Mouse (Mus musculus): ENCODE results near the gene Zdhhc9. TPM values are rescaled to one million over a fixed set of nuclear protein-coding genes. Genes with fewer than 3 reads are reported as not detected.

The Zdhhc9 gene
- 18.5 TPM for polyA plus RNA-seq (2014; fragmentation: Illumina TruSeq; extraction: RNeasy Lipid Tissue Mini Kit (QIAGEN cat#74804); ENCODE audit: low read depth, low replicate concordance)

DNA sequence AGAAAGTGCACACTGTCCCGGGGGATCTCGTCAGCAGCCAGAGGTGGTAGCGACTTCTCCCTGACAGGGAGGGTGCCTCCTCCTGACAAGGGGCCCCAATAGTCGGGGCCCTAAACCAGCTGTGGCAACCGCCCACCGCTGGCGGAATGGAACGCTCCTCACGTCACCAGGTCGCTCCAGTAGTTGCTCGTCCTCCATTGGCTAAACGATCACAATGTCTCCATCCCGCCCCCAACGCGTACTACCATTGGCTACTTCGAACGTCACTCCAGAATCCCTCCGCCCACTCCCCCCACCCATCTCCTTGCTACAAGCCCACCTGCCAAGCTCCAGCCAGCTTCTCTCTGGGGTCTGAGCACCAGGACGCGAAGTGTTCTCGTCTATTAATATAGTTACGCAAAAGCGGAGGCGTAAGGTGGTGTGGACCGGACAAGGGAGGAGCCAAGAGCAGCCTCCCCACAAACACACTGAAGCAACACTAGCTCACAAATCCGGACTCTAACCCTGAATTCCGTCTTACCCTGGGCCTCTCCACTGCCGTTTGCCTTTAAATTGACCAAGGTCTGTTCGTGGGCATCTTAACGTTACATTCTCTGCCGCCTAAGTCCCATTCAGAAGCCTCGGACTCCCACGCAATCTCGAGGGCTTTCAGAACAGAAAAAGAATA is at the start of gene Zdhhc9:
Gene Zdhhc9 (minus strand): TSS at position 360 of the 667 bp plus-strand sequence.

DNA sequence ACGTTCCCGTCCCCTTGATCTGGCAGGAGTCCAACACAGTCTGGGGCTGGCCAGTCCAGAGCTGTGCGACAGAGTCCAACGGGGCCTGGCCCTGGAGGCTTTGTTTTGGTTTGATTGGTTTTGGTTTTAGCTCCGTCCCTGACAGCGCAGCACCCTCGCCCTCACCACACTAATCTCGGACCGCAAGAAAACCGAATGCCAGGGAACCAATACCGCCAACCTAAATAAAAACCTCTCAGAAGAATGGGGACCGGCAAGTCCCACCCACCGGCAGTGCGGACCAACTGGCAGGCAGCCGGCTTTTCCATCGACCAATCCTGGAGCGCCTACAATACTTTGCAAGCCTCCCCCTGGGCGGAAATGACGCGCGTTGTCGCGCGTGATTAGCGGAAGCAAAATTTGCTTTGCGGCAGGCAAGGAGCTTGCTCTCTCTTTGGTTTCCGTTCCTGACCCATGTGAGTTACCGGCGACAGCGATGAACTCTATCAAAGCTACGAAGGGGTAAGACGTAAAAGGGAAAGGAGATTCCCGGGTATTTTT is 47.9 kb upstream of the Zdhhc9 start, which contains the start of gene Utp14a:
Gene Utp14a (plus strand): TSS at position 395 of the 540 bp plus-strand sequence.

DNA sequence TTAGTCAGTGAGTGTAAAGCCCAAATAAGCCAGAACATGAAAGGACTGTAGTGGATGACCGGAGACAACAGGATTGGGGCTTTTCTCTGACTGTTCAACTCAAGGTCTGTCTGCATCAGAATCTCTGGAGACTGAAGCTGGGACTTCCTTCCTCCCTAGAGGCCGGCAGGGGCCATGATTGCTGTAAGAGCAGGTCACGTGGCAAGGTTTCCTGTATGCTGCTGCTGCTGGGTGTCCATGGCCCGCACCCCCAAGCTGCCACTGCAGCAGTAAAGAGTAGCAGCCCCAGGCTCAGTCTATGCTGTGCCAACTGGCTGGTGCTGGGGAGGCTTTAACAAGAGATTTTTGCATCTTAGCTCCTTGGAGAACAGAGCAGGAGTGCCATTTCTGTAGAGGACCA is 62.4 kb downstream of the Zdhhc9 start, which contains the start of gene Sash3:
Gene Sash3 (plus strand): TSS at position 175 of the 400 bp plus-strand sequence.

Other genes with a start within 250 kb of the Zdhhc9 start
- 4.3 TPM for gene Apln, start 174.0 kb downstream of the Zdhhc9 start, polyA plus RNA-seq (2014; fragmentation: Illumina TruSeq; extraction: RNeasy Lipid Tissue Mini Kit (QIAGEN cat#74804); ENCODE audit: low read depth, low replicate concordance)
- gene Xpnpep2, start 100.2 kb downstream of the Zdhhc9 start, polyA plus RNA-seq (2014; fragmentation: Illumina TruSeq; extraction: RNeasy Lipid Tissue Mini Kit (QIAGEN cat#74804); ENCODE audit: low read depth, low replicate concordance) = 0.41 TPM
- gene Sash3, start 62.4 kb downstream of the Zdhhc9 start, polyA plus RNA-seq (2014; fragmentation: Illumina TruSeq; extraction: RNeasy Lipid Tissue Mini Kit (QIAGEN cat#74804); ENCODE audit: low read depth, low replicate concordance) = 0.47 TPM
- gene Utp14a, start 48.0 kb upstream of the Zdhhc9 start, polyA plus RNA-seq (2014; fragmentation: Illumina TruSeq; extraction: RNeasy Lipid Tissue Mini Kit (QIAGEN cat#74804); ENCODE audit: low read depth, low replicate concordance) = 17.3 TPM
- 1.2 TPM for gene Bcorl1, start 132.5 kb upstream of the Zdhhc9 start, polyA plus RNA-seq (2014; fragmentation: Illumina TruSeq; extraction: RNeasy Lipid Tissue Mini Kit (QIAGEN cat#74804); ENCODE audit: low read depth, low replicate concordance)